Mouse (Mus musculus): Measurements from ENCODE around the gene Szt2. TPM values are rescaled to one million over a fixed set of nuclear protein-coding genes. Genes with fewer than 3 reads are reported as not detected.

The Szt2 gene
- 74.7 to 86.3 TPM (median 81.4 TPM) in 4 replicates for total RNA-seq (2023; ENCODE audit: inconsistent age)

DNA sequence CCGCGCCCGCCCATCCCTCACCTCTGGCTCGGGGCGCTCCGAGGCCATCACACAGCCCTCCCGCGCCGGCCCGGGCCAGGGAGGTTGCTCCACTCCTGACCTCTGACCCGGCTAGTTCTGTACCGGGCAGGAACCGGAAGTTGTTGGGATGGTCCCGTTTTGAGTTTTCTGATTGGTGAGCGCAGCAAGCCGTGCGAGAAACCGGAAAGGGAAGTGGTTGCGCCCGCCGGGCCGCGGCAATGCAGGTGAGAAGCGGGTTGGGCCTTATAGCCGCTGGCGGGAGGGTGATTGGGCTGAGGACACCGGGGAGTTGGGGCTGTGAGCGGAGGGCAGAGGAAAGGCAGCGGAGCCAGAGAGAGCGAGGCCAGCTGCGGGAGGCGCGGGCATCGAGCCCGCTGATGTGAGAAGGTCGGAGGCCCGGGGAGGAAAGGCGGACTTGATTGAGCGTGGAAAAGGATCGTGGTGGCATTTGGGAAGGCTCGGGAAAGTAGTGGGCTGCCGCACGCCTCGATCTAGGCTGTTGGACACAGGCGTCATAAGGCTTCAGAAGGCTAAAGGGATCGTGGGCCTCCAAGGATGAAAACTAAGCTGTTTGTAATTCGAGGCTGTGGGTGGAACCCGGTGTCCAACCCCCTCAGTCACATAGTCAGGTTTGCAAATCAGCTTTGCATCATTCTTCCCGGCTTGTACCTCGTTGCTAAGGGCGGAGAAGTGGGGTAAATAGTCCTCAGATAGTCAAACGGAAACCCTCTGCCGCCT is at the start of gene Szt2, which contains the start of gene Med8:
Gene Szt2 (minus strand): TSS at position 132 of the 759 bp plus-strand sequence.
Gene Med8 (plus strand): TSS at position 196 of the 759 bp plus-strand sequence.

DNA sequence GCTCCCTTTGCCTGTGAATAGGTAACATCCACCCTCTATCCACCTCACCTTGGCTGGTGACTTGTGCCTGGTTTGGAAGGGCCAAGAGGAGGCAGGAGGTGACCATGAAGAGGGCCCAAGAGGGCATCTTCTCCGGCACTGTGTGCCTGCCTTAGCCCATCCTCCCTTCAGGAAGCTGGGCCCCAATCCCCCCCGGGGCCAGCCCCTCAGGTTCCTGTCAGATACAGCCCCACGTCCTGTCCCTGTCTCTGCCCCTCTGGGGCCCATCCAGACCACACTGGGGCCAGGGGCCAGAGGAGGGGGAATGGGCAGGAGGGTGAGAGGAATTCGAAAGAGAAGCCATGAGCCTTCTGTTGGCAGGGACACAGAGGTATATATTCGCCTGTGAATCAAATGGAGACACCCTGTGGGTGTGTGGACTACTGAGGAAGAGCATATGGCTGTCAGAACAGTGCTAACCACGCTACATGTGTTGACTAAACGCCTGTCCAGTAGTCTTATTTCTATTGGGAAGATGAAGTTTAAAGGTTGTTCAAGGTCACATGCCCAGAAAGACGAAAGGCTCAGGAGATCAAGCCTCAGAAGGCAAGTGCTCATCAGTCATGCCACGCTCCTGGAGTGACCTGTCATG is 48.4 kb upstream of the Szt2 start, which contains the start of gene Mpl:
Gene Mpl (minus strand): TSS at position 169 of the 631 bp plus-strand sequence.

GRCm38 (mm10) chr4:118436820-118437603 is 27.9 kb upstream of the Szt2 start, which contains the start of gene Cdc20:
TSS of gene Cdc20 (minus strand) at chr4:118437352.

GRCm38 (mm10) chr4:118427768-118428451 is 18.8 kb upstream of the Szt2 start, which contains the start of gene Elovl1:
TSS of gene Elovl1 (plus strand) at chr4:118428093.

Other genes starting within 250 kb of the Szt2 start
- 76.7 to 81.6 TPM (median 77.6 TPM) in 4 replicates for gene Kdm4a, start 229.2 kb downstream of the Szt2 start, total RNA-seq (2023; ENCODE audit: inconsistent age)
- 0.12 to 0.54 TPM in 2 of 4 replicates, not detected in the others for gene Ptprf, start 117.9 kb downstream of the Szt2 start, total RNA-seq (2023; ENCODE audit: inconsistent age)
- 59.3 to 73.0 TPM (median 65.8 TPM) in 4 replicates for gene Med8, start 64 bp upstream of the Szt2 start, total RNA-seq (2023; ENCODE audit: inconsistent age)
- 40.6 to 47.7 TPM (median 46.2 TPM) in 4 replicates for gene Elovl1, start 18.8 kb upstream of the Szt2 start, total RNA-seq (2023; ENCODE audit: inconsistent age)
- 3.7 to 8.8 TPM (median 5.3 TPM) in 4 replicates for gene Cdc20, start 28.1 kb upstream of the Szt2 start, total RNA-seq (2023; ENCODE audit: inconsistent age)
- gene Mpl, start 48.2 kb upstream of the Szt2 start, total RNA-seq (2023; ENCODE audit: inconsistent age): not detected in 4 replicates
- not detected in 4 replicates for gene Tie1, start 80.8 kb upstream of the Szt2 start, total RNA-seq (2023; ENCODE audit: inconsistent age)
- gene 2610528J11Rik, start 117.7 kb upstream of the Szt2 start, total RNA-seq (2023; ENCODE audit: inconsistent age): not detected in 4 replicates
- gene Tmem125, start 134.8 kb upstream of the Szt2 start, total RNA-seq (2023; ENCODE audit: inconsistent age): not detected in 4 replicates
- gene Cfap57, start 211.5 kb upstream of the Szt2 start, total RNA-seq (2023; ENCODE audit: inconsistent age): not detected in 4 replicates
- gene Ebna1bp2, start 211.5 kb upstream of the Szt2 start, total RNA-seq (2023; ENCODE audit: inconsistent age): 70.4 to 76.0 TPM (median 72.8 TPM) in 4 replicates
- gene Olfr62, start 249.7 kb upstream of the Szt2 start, total RNA-seq (2023; ENCODE audit: inconsistent age): not detected in 4 replicates